Mouse (Mus musculus): ENCODE measurements at regions not wholly inside any gene's neighbourhood (a gene's known extent, or its start where the extent isn't known, plus 50 kb on each side); places are given as distances from the start of the nearest gene placed in this dataset.

DNA sequence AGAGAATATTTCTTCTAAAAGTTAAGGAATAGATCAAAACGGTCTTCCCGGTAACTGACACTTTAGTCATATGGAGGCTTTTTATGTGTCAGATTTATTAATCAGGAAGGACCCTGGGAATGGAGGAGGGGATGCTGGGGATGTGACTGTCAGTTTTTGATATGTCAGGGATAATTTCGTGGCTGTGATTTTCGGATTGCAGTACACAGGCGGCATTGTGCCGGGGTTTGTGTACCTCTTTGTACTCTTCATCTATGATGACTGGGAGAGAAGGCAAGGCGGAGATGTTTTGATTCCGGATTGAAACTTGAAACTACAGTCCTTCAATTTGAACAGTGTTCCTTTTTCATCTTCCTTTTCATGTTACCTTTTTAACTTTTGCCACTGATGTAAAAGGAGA, 344.2 kb downstream of the Mdfic start:
- DNase-seq: no peak

DNA sequence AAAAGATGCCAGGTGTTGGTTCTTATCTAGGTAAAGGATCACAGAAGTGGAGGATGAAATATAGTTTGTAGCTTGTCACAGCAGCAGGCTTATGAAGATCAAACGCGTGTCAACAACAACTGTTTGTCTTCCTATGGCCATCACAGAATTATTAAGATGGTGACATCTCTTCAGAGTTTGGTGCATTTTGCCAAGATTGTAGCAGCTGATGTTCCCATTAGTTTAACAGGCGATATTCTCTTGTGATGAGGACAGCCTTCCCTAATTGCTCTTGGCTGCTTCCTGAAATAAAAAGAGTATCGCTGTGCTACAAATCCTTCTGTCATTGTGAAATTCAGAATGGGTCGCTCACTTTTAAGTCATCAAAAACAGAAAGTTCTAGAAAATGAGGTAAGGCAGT, 344.7 kb downstream of the Mdfic start:
- no peak for DNase-seq

DNA sequence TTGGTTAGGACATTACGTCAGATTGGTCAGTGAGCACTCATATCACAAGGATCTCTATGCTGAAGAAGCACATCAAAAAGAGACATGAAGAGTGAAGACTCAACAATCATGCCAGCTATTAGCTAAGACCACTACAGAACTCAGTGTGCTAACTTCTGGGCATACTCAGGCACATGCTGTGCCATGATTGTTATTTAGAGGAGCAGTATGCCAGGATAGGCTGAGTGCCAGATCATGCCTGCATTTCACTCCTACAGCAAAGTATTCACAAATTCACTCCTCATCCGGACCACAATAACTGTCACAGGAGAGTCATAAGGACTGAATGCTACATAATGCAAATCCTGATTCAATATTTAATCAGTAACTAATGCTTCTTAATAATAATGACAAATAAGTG, 355.8 kb downstream of the Mdfic start:
- DNase-seq: no peak

DNA sequence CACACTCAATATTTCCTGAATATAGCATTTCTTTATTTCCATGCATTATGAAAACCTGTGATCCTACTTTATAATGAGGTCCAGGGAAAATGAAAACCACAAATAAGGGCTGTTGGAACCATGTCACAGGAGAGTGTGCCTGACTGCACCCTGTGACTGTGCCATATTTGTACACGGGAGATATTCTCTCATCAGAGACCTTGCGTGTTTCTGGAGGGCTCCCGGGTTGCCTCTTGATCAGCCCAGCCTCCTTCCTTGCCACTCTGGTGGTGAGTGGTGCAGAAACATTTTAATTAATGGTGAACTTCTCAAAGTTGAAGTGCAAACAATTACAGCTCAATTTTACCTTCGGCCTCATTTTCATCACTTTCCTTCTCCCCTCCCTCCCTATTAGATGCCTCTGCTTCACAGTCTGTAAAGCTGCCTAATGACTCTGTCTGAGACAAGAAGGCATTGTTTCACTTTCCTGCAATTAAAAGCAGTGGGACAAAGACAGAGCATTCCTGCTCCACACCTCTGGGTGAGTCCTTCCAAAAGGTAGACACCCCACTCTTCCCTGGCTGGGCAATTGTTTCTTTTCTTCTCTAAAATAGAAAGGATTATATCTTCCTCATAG, 356.8 kb downstream of the Mdfic start:
- no peak for DNase-seq

DNA sequence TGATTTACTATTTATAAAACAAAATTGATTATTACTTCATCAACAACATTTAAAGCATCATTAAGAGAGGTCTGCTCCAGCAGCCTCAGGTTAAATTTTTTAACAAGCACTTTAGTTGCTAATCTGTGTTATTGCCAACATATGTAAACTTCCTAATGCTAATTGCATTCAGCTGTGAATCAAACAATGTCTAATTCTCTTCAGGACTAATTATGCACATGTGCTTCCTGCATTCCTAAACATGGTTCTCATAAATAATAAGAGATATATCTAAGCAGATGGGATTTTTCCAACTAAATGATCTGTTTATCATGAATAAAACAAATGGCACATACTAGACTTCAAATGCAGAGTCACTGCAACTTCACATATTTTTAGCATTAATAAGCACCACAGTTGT, 357.5 kb downstream of the Mdfic start:
- DNase-seq: no peak

DNA sequence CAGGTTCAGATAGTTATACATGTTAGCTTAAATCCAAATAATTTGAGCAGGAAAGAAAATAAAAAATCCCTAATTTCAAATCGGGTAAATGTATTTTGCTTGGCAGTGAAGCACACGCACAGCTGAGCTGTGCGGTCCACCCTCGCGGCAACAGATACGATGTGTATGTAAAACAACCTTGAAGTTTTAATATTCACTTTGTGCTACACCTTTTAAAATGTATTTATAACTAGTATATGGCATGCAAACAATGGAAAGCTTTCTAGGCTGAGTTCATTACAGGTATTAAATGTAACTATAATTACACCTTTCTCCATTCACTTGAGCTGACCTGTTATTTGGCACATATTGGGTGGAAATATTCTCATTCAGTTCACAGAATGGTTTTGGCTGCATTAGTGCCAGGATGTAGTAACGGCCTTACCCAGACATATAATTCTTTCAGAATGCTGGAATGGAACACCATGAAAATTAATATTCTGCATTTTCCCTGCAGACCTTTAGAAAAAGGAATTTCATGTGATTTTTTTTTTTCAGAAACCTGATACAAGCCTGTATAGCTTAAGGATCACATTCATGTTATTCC, 366.6 kb downstream of the Mdfic start:
- DNase-seq: no peak

DNA sequence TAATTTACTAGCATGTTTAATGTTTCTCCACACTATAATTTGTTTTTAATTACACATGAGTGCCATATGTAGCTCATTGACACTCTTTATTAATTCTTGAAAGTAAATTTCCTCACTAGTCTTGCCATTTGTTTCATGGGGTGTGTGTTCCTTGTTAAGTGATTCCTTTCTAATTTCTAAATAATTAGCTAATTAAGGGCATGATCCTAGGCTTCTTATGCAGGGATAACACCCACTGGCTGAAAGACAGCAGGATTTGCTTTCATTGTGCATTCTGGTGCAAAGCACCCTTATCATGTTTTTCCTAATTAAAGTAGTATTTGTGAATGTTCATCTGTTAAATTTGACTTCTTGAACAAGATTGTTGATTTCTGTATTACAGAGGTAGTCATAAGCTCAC, 378.3 kb downstream of the Mdfic start:
- DNase-seq: no peak

DNA sequence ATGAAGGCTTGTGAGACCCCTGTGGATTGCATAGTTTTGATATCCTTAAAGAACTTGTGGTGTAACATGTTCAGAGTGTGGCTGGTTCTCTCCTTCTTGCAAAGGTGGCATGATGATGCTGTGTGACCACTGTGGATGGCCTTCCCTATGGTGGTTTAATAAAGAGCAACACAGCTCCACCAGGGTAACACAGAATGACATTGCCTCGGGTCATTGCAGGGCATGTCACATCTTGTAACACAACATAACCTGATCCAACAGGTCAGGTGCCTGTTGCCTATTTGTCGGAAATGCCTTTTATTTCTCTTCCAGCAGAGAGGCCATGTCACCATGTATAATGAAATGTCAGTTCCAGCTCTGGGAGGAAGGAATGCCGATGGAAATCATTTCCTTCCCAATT, 420.5 kb downstream of the Mdfic start:
- no peak for DNase-seq

DNA sequence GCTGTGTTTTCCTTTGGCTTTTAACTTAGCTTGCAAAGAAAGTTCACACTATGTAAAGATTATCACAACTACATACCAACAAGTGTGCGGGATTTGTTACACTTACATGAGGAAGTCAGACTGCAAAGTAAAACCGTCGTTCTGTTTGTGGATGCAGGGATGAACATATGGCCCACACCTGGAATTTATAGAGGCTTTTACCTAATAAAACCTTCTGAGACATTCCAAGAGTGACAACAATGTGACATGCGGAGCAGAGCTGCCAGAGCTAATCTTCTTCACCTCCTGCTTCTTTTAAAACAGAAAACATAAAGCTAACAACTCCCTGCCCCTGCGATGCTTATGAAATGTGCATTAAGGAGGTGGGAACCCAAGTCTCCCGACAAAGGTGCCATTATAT, 424.1 kb downstream of the Mdfic start:
- DNase-seq: no peak

DNA sequence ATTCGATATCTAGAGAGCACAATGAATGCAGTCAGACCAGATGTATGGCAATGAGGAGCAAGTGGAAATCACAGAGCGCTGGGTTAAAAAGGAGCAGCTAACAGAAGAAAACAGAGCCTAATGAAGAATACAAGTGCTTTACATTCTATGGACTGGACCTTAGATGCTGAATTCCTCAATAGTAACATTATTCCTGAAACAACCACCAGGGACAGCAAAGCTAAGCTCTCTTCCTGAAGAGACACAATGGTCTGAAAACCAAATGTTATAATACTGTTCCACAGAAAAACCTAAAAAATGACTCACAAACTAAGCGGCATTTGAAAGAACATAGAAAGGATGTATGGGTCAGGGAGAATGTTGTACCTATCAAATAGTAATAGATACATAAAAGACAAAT, 430.1 kb downstream of the Mdfic start:
- DNase-seq: no peak

DNA sequence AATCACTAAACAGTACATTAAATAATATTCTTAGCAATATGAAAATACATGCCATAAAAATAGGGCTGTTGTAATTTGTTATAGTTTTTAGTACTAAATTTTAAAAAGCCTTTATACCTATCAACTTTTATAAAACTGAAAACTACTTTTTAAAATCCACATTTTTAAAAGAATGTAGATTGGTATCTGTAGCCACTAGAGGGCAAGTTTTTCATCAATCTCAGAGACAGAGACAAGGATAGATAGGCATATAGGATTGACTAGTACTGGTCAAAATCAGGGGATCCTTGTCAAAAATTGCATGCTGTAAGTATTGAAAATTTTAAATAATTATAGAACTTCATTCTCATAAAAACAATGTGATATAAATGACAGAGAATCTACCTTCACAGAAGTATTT, 431.0 kb downstream of the Mdfic start:
- no peak for DNase-seq

DNA sequence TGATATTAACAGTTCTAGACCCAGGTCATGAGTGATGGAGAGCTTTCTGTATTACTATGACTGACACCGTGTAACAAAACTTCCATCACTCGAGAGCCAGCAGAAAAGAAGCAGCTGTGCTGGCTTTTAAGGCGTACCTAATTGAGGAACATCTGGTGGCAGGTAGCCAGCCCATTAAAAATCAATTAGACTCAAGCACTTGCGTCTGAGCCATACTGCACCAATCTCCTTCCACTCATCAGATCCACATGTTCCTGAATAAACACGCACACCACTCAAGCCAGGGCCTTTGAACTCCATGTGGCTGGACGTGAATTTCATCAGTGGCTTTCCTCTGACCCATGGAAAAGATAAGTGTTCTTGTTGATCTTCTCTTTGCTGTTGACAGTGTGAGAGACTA, 432.2 kb downstream of the Mdfic start:
- no peak for DNase-seq

DNA sequence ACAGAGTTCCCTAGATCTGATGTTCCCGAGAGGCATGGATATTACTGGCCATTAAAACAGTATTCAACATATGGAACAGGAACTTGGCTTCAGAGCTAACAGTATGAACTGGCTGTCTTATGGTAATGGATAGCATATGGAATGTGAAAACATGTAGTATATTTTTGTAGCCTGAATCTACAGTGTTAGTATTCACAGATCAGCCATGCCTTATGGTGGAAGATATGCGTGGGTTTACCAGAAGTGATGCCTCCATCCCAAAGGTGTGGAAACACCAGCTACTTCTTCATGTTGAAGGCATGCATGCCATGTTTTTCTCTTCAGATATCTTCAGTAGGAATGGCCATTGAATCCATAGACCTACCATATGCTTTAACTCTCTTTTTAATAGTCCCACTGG, 444.6 kb downstream of the Mdfic start:
- no peak for DNase-seq

DNA sequence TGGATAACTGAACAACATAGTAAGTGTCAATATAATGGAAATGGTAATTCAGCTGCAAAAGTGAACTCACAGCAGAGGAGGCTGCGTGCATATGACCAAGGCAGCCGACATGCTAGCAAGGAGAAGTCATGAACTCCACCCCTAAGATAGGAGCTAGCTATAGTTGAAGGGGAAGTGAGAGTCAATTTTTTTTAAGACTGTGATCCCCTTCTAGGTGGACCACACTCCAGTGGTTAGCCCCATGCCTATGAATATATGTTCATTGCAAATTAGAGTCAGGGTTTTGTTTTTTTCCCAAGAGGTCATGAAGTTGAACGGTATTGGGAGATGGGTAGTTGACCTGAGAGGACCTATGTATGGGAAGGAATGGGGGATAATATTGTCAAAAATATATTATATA, 451.4 kb downstream of the Mdfic start:
- DNase-seq: no peak

DNA sequence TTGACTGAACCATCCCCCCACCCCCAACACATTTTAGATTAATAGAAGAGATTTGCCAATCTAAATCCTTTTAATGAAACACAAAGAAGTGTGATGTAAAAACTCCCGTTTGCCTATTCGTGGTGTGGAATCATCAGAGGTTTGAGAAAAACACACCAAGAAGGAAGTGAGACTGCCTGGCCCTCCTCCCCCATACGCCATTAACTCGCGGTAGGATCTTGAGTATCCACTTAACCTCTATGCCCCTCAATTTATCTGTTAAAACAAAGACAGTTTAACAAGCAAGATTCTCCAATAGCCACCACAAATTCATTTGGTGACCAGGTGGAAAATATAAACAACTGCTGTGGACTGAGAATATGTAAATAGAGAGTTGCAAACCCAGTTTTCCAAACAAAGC, 456.9 kb downstream of the Mdfic start:
- no peak for DNase-seq

DNA sequence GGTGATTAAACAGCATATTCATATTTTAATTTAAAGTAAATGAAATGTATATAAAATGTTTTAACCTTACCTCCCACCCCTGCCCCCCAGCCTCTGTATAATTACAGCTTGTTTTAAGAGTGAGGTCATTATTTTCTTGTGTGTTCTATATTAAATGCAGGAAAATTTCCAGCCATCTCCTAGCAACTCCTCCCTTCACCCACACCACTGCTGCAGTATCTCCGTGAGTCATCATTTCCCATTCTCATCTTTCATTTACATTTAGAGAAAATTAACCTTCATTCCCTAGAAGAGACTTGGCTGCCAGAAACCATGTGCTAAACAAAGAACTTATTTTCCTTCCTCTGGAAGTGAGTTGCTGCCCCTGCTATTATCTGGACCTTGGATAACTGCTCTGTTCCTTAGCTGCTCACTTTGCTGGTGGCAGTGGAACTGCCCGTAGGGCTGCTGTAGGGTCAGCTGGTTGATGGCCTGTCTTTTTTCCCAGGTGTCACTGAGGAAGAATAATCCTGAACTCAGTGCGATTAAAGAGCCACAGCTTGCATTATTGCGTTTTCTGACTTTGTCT, 467.6 kb downstream of the Mdfic start:
- DNase-seq: no peak

DNA sequence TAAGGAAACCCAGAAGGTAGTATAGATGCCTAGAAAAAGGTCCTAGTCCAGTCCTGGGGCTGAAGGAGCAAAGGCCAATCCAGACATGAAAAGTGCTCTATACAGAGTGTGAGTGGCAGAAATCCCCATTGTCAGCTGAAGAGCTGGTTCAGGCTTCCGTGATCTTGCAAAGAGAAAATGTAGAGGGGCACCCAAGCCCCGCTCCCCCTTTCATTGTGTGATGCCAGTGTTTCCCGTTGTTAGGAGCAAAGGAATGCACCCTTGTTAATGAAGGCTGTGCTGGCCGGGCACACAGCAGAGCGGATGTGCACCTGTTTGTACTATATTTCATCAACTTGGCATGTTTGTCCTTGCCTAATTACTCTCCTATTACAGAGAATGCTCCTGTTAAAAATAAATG, 492.5 kb downstream of the Mdfic start:
- DNase-seq: no peak

DNA sequence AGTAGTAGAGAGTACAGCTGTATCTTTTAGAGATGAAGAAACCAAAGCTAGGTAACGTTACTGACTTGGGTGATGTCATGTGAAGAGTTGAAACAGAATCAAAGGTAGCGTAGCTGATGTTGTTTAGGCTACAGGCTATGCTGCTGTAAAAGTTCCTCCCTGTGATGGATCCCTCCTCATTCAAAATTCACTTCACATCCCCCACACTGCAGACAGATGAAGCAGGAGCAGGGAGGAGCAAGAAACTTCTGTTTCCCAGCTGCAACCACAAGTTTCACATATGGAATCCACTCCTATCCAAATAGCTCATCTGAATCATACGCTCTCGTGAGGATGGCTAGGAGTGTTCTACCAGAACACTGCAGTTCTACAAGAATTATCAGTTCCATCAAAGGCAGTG, 493.2 kb downstream of the Mdfic start:
- no peak for DNase-seq

DNA sequence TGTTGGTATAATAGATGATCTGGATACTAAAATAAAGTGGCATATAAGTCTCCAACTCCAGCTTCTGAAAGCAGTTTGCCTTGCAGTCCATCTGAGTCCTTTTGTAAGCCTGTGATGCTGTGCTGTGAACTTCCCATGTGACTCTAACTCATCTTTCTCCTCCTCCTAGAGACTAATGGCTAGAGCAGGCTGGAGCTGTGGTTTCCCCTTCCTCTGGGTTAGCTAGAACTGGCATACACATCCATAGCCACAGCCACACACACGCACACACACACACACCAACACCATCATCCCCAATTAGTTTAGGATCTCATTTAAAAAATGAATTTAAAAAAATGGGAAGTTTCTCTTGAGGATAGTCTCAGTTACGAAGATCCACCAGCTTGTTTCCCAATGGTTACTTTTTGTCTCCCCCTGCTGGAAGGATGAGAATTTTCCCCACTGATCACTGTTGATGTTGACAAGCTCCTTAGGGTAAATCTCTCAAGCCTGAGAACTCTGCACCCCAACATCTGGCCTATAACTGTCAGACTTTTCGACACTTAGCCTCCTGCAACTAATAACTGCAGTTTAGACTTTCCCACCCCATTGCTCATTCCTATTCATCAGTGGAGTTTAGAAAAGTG, 500.7 kb downstream of the Mdfic start:
- peak; percentile 32 for DNase-seq

Data from kidney, postnatal 14 days (tissue).